Mouse (Mus musculus) erythroid progenitor cell, adult 5-6 weeks (primary cell): ENCODE data around the gene Dnajc13. TPM values are rescaled to one million over a fixed set of nuclear protein-coding genes. Genes with fewer than 3 reads are reported as not detected.

ENCODE experiments used
- ATAC-seq: replicated peaks from 2 replicates; pipeline ENCODE4 v1.8.0; 2016; ENCODE audit warnings: moderate number of reproducible peaks, mild to moderate bottlenecking, moderate TSS enrichment, inconsistent platforms; ENCODE audit not compliant: poor library complexity, low FRiP score, severe bottlenecking
- total RNA-seq, 2 experiments: library from RNA; stranded (forward) in 1 of 2; stranded (reverse) in 1 of 2; fragments of 150-400 nt in 1 of 2; fragments of 186-747, 209-891 nt in 1 of 2; gene quantifications; 2 replicates each; pipeline versions ENCODE4 v1.2.3 to v1.2.4; 2015 to 2017; ENCODE audit warnings: low replicate concordance in 2 of 2

Gene Dnajc13
- total RNA-seq, 2 experiments from 2014 or later = 13.4 to 26.4 TPM

DNA sequence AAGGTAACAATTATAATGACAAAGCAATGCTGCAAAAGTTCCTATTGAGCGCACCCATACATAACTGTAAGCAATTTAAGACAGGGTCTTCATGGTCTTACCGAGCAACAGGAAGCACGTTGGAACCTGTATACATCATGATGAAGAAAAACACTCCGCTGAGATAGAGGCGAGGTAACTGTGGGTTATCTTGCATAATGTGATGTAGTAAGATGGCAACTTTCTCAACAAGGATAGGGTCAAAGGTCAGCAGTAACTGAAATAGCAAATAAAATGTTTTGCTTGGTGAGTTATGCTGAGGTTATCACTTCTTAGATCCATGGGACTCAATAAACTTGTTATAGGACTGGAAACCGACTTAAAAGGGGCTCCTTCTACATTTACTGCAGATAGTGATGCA, 70.2 kb downstream of the Dnajc13 start:
- no peak for ATAC-seq

- no peak for ATAC-seq
Measured at GRCm38 (mm10) chr9:104189657-104190056, 73.1 kb downstream of the Dnajc13 start.

- no peak for ATAC-seq
Measured at GRCm38 (mm10) chr9:104188704-104189103, 74.0 kb downstream of the Dnajc13 start.

GRCm38 (mm10) chr9:104187028-104187427, 75.7 kb downstream of the Dnajc13 start:
- ATAC-seq = no peak

- no peak for ATAC-seq
Measured at GRCm38 (mm10) chr9:104183181-104183580, 79.5 kb downstream of the Dnajc13 start.

- ATAC-seq = no peak
Measured at GRCm38 (mm10) chr9:104182328-104182727, 80.4 kb downstream of the Dnajc13 start.

- ATAC-seq = no peak
Measured at GRCm38 (mm10) chr9:104181626-104182025, 81.1 kb downstream of the Dnajc13 start.

DNA sequence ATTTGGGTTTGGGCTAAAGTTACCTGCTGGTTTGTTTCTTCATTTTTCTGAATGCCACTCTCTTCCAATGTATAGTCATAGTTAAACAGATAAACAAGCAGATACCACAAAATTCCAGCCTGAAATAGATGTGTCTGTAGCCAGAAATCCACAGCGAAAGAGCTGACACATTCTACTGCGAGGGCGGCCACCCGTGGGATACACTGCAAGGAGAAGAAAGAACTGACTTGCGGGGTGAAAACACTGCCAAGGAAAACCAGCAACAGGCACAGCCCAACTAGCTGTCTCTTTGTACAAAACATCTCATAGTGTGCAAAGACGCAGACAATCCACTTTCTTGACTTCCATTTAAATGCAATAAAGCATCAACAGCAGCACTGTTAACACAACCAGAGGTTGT, 82.7 kb downstream of the Dnajc13 start:
- ATAC-seq = no peak

- ATAC-seq = no peak
Measured at GRCm38 (mm10) chr9:104172342-104172741, 90.4 kb downstream of the Dnajc13 start.

DNA sequence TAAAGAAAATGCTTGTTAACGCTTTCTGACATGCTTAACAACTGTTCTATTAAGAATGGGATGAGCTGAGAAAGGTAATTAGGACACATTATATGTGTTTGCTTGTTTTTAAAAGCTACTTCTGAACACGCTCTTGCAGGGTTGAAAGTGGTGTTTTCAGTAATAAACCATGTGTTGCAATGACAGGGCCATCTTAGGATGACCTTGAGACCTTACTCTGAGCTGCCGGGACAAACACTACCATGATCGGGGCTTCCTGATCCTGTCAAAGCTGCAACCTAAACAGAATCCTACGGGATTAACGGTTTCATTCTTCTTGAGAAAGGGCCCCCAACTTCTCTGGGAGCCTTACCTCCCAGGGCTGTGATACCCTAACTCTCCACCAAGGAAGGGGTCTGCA, 91.1 kb downstream of the Dnajc13 start:
- ATAC-seq = no peak

DNA sequence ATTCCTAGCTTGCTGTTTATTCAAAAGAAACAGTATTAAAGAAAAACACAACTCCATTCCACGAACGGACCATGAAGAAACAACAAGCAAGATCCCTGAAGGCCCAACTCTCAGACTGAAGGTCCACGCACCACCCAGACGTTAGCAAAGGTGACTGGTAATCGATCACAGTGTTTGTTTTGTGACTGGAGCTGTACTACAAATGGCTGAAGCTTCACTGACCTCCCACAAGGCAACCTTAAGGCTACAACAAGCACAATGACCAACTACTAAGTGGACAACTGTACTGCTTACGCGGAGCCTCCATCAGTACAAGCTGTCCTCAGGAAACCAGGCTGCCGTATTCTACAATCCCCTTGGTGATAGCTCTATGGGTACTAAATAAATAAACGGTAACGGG, 92.7 kb downstream of the Dnajc13 start:
- ATAC-seq = no peak

DNA sequence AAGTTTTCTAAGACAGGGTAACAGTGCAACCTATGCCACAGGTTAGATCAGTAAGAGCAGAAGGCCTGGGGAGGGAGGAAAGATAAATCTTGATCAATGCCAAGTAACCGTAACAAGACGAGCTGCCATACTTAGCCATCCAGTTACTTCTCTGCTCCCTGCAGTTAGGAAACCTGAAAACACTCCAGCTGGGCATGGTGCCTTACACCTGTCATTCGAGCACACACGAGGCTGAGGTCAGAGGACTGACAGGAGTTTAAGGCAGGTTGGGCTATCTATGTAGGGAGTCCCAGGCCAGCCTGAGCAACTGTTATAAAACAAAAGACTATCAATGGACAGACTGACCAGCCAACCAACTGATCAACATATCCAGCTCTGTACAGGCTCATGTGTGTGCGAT, 96.8 kb downstream of the Dnajc13 start:
- ATAC-seq = no peak

GRCm38 (mm10) chr9:104164194-104164593, 98.5 kb downstream of the Dnajc13 start:
- no peak for ATAC-seq

GRCm38 (mm10) chr9:104161117-104161516, 101.6 kb downstream of the Dnajc13 start:
- ATAC-seq = no peak

- ATAC-seq = no peak
Measured at GRCm38 (mm10) chr9:104157291-104157690, 105.4 kb downstream of the Dnajc13 start.

GRCm38 (mm10) chr9:104156506-104156905, 106.2 kb downstream of the Dnajc13 start:
- no peak for ATAC-seq

DNA sequence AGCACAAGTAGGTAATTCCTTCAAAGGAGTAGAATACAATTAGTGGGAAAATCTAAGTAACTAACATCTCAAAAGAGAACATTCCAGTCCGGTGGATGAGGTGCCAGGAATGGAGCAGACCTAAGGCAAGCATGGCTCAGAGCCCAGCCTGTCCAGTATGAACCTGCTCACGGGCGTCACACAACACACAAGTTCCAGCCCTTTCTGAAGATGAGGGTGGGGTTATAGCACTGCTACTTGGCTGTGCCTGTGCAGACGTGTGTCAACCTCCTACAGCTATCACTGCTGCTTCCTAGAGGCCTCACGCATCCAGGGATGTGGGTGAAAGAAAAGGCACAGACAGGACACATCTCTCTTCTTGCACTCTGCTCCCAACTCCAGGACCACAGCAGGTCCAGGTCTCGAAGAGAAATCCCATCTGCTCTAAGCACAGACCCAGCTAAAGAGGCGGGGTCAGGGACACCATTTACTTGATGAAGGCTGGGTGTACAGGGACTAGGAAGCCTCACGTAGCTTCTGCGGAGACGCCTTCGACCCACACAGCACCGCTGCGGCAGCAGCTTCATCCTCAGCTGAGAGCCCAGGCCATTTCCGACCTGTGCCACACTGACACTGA, 107.5 kb downstream of the Dnajc13 start:
- ATAC-seq = no peak

GRCm38 (mm10) chr9:104152121-104152520, 110.6 kb downstream of the Dnajc13 start:
- ATAC-seq = no peak

DNA sequence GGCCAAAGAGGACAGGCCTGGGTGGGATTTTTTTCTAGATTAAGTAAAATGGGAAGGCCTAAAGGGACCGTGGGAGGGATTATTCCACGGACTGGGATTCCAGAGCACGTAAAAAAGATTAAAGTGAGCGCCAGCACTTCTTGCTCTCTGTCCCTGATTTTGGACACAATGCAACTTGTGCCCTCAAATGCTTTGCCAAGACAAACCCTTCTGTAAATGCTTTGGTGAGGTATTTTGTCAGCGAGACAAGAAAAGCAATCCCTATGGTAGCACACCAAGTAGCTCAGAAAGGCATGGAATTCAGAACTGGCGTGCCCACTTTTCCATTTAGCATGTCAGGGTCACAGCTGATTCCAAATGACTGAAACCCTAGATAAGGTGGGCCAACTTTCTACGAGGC, 113.8 kb downstream of the Dnajc13 start:
- ATAC-seq = no peak

DNA sequence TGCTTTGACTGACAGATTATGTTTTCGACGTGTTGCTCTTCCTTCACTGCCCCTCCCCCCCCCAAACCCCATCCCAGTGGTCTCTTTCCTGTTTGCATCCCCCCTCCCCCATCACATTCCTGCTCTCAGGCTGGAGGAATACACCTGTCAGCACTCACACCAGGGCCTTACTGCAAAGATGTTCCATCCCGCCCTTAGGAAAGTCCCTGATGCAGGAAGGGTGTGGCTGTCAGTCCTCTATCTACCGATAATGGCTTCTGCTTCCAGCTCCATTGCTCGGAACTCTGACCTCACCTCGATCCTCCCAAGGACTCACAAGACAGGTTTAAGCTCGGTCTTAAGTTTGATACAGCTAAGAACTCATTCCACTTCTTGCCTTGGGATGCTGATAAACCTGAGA, 116.0 kb downstream of the Dnajc13 start:
- no peak for ATAC-seq

- peak; percentile 19; the same call in 1 of the 2 replicates for ATAC-seq
Measured at GRCm38 (mm10) chr9:104144314-104144996, 118.3 kb downstream of the Dnajc13 start.

GRCm38 (mm10) chr9:104142805-104143204, 119.9 kb downstream of the Dnajc13 start:
- ATAC-seq = no peak
